In genomic region chr7:45598960-45599879, GRCm38 (mm10) we compare ENCODE assay signal across 17 mouse cellular contexts. TPM values are rescaled to one million over a fixed set of nuclear protein-coding genes. Genes with fewer than 3 reads are reported as not detected.
DNase-seq lines count a peak whose midpoint lies in the region; ATAC-seq and TF ChIP-seq lines count a peak whose summit lies in the region.
"Had no signal": no experiment of that assay in that cellular context is flagged by ENCODE, and none has a peak within 500 bp of the region (broad histone marks: within the 10 kb centered on the region; RNA-seq: fewer than 3 reads in every experiment).

No protein-coding gene starts in this region.

- WGBS in heart, embryonic 13.5 days, result 35% methylated on average over 18 of the region's 18 CpGs
- WGBS in intestine, embryonic 14.5 days, result 37% methylated on average over 18 of the region's 18 CpGs
- WGBS in thymus, adult 2 months, result 74% methylated on average over 17 of the region's 18 CpGs

- TF ChIP-seq EP300 in ES-Bruce4 (IDR thresholded peaks at IDR 0.05; ENCODE audit: insufficient read depth, low read depth, low read length), result peak; percentile 56; the same call in 1 of the 2 replicates

- no peak for TF ChIP-seq CTCF in ES-Bruce4 (IDR thresholded peaks at IDR 0.05; ENCODE audit: low read depth, low read length)
- TF ChIP-seq CTCF in thymus, adult 2 months (IDR thresholded peaks at IDR 0.05; ENCODE audit: borderline replicate concordance, control insufficient read depth, extremely low read depth, insufficient read depth, low read length, poor library complexity), result no peak

- TF ChIP-seq POLR2A in ES-Bruce4 (IDR thresholded peaks at IDR 0.05; ENCODE audit: insufficient read depth, low read length), result no peak
- 0 out of 2 replicates have a peak, but pooled peaks have one; percentile 16 for TF ChIP-seq POLR2A in thymus, adult 2 months (IDR thresholded peaks at IDR 0.05; ENCODE audit: control insufficient read depth, extremely low read depth, insufficient read depth, low read length, poor library complexity)

- no peak for ATAC-seq in heart, embryonic 13.5 days (ENCODE audit: extremely low read depth, insufficient number of reproducible peaks, low FRiP score, low TSS enrichment)
- peak; percentile 60 for ATAC-seq in intestine, embryonic 14.5 days (replicated peaks; ENCODE audit: low FRiP score, low TSS enrichment, low read depth)
- no peak for ATAC-seq in CD4-positive, CD25-positive, alpha-beta regulatory T cell, adult 4 months

- intact Hi-C loops in gastrocnemius, postnatal 36 days (cut with DNase I), result no loop called here

- DNase-seq in heart, adult 8-10 months (ENCODE audit: low spot score), result no peak
- no peak for DNase-seq in intestine, embryonic 14.5 days (ENCODE audit: low spot score)
- DNase-seq in thymus, adult 2 months, result peak; percentile 71
- DNase-seq in gastrocnemius, postnatal 36 days, result no peak
- DNase-seq: adrenal gland, postnatal 14 days; cerebellum, postnatal 25 days; heart, adult 2 months; kidney, adult 11 months; left cerebral cortex, postnatal 4 days; lung, postnatal 10 days had no signal

- no peak overlapping the region for H3K4me3 ChIP-seq in heart, embryonic 13.5 days
- no peak overlapping the region for H3K4me3 ChIP-seq in ES-Bruce4 (ENCODE audit: low read depth, low read length)
- no peak overlapping the region for H3K4me3 ChIP-seq in intestine, embryonic 14.5 days (ENCODE audit: low read depth, low read length)
- no peak overlapping the region for H3K4me3 ChIP-seq in thymus, adult 2 months (ENCODE audit: control insufficient read depth, insufficient read depth, low read length)
- H3K4me3 ChIP-seq: erythroblast, embryonic 14.5 days; heart, adult 2 months; layer of hippocampus, adult 2 months had no signal

- no peaks in the 10 kb centered on the region for H3K27me3 ChIP-seq in heart, embryonic 13.5 days (replicated peaks)
- no peaks in the 10 kb centered on the region for H3K27me3 ChIP-seq in ES-Bruce4 (ENCODE audit: control insufficient read depth, insufficient read depth, low read length, poor library complexity, severe bottlenecking)
- no peaks in the 10 kb centered on the region for H3K27me3 ChIP-seq in intestine, embryonic 14.5 days (replicated peaks; ENCODE audit: control insufficient read depth, insufficient read depth, low read length)
- no peaks in the 10 kb centered on the region for H3K27me3 ChIP-seq in thymus, adult 2 months (ENCODE audit: control insufficient read depth, insufficient read depth, low read length)

- H3K36me3 ChIP-seq in heart, embryonic 13.5 days, result no peaks in the 10 kb centered on the region
- H3K36me3 ChIP-seq in ES-Bruce4 (ENCODE audit: control insufficient read depth, insufficient read depth, low read length, poor library complexity, severe bottlenecking), result no peaks in the 10 kb centered on the region
- H3K36me3 ChIP-seq in intestine, embryonic 14.5 days (ENCODE audit: control insufficient read depth, insufficient read depth, low read length), result no peaks in the 10 kb centered on the region
- H3K36me3 ChIP-seq in thymus, adult 2 months (ENCODE audit: control insufficient read depth, insufficient read depth, low read length), result no peaks in the 10 kb centered on the region

- H3K9me3 ChIP-seq in heart, embryonic 13.5 days, result no peaks in the 10 kb centered on the region
- H3K9me3 ChIP-seq in ES-Bruce4 (replicated peaks; ENCODE audit: control insufficient read depth, insufficient read depth, low read length, poor library complexity, severe bottlenecking), result no peaks in the 10 kb centered on the region
- no peaks in the 10 kb centered on the region for H3K9me3 ChIP-seq in intestine, embryonic 14.5 days (ENCODE audit: control insufficient read depth, low read length)

- H3K9ac ChIP-seq in heart, embryonic 13.5 days, result no peak overlapping the region
- no peak overlapping the region for H3K9ac ChIP-seq in ES-Bruce4 (ENCODE audit: low read depth, poor library complexity, severe bottlenecking)
- no peak overlapping the region for H3K9ac ChIP-seq in intestine, embryonic 14.5 days (ENCODE audit: low read length)

- H3K4me2 ChIP-seq in heart, embryonic 13.5 days, result peak overlapping the region; percentile 39
- H3K4me2 ChIP-seq in intestine, embryonic 14.5 days (ENCODE audit: low read length), result peak overlapping the region; percentile 15; the same call in 1 of the 2 replicates
- H3K4me2 ChIP-seq: midbrain, embryonic 11.5 days had no signal

- peaks cover 13% of the 10 kb centered on the region for H3K4me1 ChIP-seq in heart, embryonic 13.5 days
- peaks cover 3% of the 10 kb centered on the region for H3K4me1 ChIP-seq in ES-Bruce4 (ENCODE audit: control insufficient read depth, insufficient read depth, low read length)
- peaks cover 8% of the 10 kb centered on the region; the same call in 1 of the 2 replicates for H3K4me1 ChIP-seq in intestine, embryonic 14.5 days (replicated peaks; ENCODE audit: control insufficient read depth, insufficient read depth, low read length)
- H3K4me1 ChIP-seq in thymus, adult 2 months (replicated peaks; ENCODE audit: control insufficient read depth, insufficient read depth, low read length), result peaks cover 43% of the 10 kb centered on the region

- H3K27ac ChIP-seq in heart, embryonic 13.5 days (replicated peaks), result no peak overlapping the region
- H3K27ac ChIP-seq in ES-Bruce4 (ENCODE audit: insufficient read depth, low read length), result peak overlapping the region; percentile 47
- H3K27ac ChIP-seq in intestine, embryonic 14.5 days (ENCODE audit: low read depth), result no peak overlapping the region
- peak overlapping the region; percentile 70 for H3K27ac ChIP-seq in thymus, adult 2 months (ENCODE audit: control insufficient read depth, insufficient read depth, low read length)
- H3K27ac ChIP-seq: heart, adult 2 months; layer of hippocampus, adult 2 months had no signal

RNA-seq across cellular contexts. Expression of gene Fgf21, which starts 16.1 kb away (rescaled TPM):
- not detected in 2 replicates for polyA plus RNA-seq in heart, embryonic 13.5 days (2015; fragmentation: Nextera tagmentation; extraction: Ambion mirVana)
- total RNA-seq in heart, adult 8-10 months (2022), result not detected
- polyA plus RNA-seq in ES-Bruce4 (2011; ENCODE audit: insufficient read depth, insufficient read length, low read depth, missing spikeins), result 0.94 and 1.7 TPM in 2 replicates
- polyA plus RNA-seq in intestine, embryonic 14.5 days (2014; fragmentation: Nextera tagmentation; extraction: Ambion mirVana), result 0.19 and 0.58 TPM in 2 replicates
- 18.9 and 19.2 TPM in 2 replicates for polyA plus RNA-seq in thymus, adult 2 months (2012; rRNA removed)
- total RNA-seq in gastrocnemius, postnatal 36 days (2021), result not detected
- polyA plus RNA-seq in CD4-positive, CD25-positive, alpha-beta regulatory T cell, adult 4 months (2017; shearing (Covaris generic)), result not detected
- total RNA-seq: heart, adult 2 months; layer of hippocampus, adult 2 months; left cerebral cortex, postnatal 4 days had no signal
- polyA plus RNA-seq: erythroblast, embryonic 14.5 days; heart, adult 2 months; midbrain, embryonic 11.5 days; neural tube, embryonic 11.5 days had no signal

RNA-seq across cellular contexts. Expression of gene Fut1, which starts 17.9 kb away (rescaled TPM):
- polyA plus RNA-seq in heart, embryonic 13.5 days (2015; fragmentation: Nextera tagmentation; extraction: Ambion mirVana), result not detected in 2 replicates
- not detected for total RNA-seq in heart, adult 8-10 months (2022)
- 3.0 and 3.9 TPM in 2 replicates for polyA plus RNA-seq in ES-Bruce4 (2011; ENCODE audit: insufficient read depth, insufficient read length, low read depth, missing spikeins)
- 0.65 and 0.70 TPM in 2 replicates for polyA plus RNA-seq in intestine, embryonic 14.5 days (2014; fragmentation: Nextera tagmentation; extraction: Ambion mirVana)
- 4.7 and 5.9 TPM in 2 replicates for polyA plus RNA-seq in thymus, adult 2 months (2012; rRNA removed)
- not detected for total RNA-seq in gastrocnemius, postnatal 36 days (2021)
- polyA plus RNA-seq in CD4-positive, CD25-positive, alpha-beta regulatory T cell, adult 4 months (2017; shearing (Covaris generic)), result not detected
- total RNA-seq: heart, adult 2 months; layer of hippocampus, adult 2 months had no signal
- polyA plus RNA-seq: erythroblast, embryonic 14.5 days; midbrain, embryonic 11.5 days; neural tube, embryonic 11.5 days had no signal

RNA-seq across cellular contexts. Expression of gene Izumo1, which starts 22.4 kb away (rescaled TPM):
- polyA plus RNA-seq in heart, embryonic 13.5 days (2015; fragmentation: Nextera tagmentation; extraction: Ambion mirVana), result 0.11 and 0.19 TPM in 2 replicates
- under 1 TPM; 0.20 to 0.53 (median 0.35) TPM for total RNA-seq in heart, adult 8-10 months (2022)
- 4.6 and 5.8 TPM in 2 replicates for polyA plus RNA-seq in ES-Bruce4 (2011; ENCODE audit: insufficient read depth, insufficient read length, low read depth, missing spikeins)
- 0.13 and 0.27 TPM in 2 replicates for polyA plus RNA-seq in intestine, embryonic 14.5 days (2014; fragmentation: Nextera tagmentation; extraction: Ambion mirVana)
- polyA plus RNA-seq in thymus, adult 2 months (2012; rRNA removed), result 0.45 and 0.75 TPM in 2 replicates
- total RNA-seq in gastrocnemius, postnatal 36 days (2021), result not detected
- polyA plus RNA-seq in CD4-positive, CD25-positive, alpha-beta regulatory T cell, adult 4 months (2017; shearing (Covaris generic)), result not detected
- total RNA-seq: layer of hippocampus, adult 2 months had no signal
- polyA plus RNA-seq: erythroblast, embryonic 14.5 days; neural tube, embryonic 11.5 days had no signal

RNA-seq across cellular contexts. Expression of gene Rasip1, which starts 28.1 kb away (rescaled TPM):
- 17.1 and 18.9 TPM in 2 replicates for polyA plus RNA-seq in heart, embryonic 13.5 days (2015; fragmentation: Nextera tagmentation; extraction: Ambion mirVana)
- total RNA-seq in heart, adult 8-10 months (2022), result 10 to 100 TPM; 17.8 to 27.2 (median 26.2) TPM
- polyA plus RNA-seq in ES-Bruce4 (2011; ENCODE audit: insufficient read depth, insufficient read length, low read depth, missing spikeins), result 2.5 and 3.0 TPM in 2 replicates
- 7.7 and 9.1 TPM in 2 replicates for polyA plus RNA-seq in intestine, embryonic 14.5 days (2014; fragmentation: Nextera tagmentation; extraction: Ambion mirVana)
- polyA plus RNA-seq in thymus, adult 2 months (2012; rRNA removed), result 6.3 and 8.6 TPM in 2 replicates
- total RNA-seq in gastrocnemius, postnatal 36 days (2021), result 1 to 10 TPM; 6.9 to 7.0 TPM
- polyA plus RNA-seq in CD4-positive, CD25-positive, alpha-beta regulatory T cell, adult 4 months (2017; shearing (Covaris generic)), result under 1 TPM in 1 of 2 experiments, not detected in 1; 0.20 TPM

RNA-seq across cellular contexts. Expression of gene Bcat2, which starts 29.3 kb away (rescaled TPM):
- polyA plus RNA-seq in heart, embryonic 13.5 days (2015; fragmentation: Nextera tagmentation; extraction: Ambion mirVana), result 65.4 and 66.3 TPM in 2 replicates
- total RNA-seq in heart, adult 8-10 months (2022), result 100 to 1,000 TPM; 295 to 316 (median 308) TPM
- 104 and 144 TPM in 2 replicates for polyA plus RNA-seq in ES-Bruce4 (2011; ENCODE audit: insufficient read depth, insufficient read length, low read depth, missing spikeins)
- polyA plus RNA-seq in intestine, embryonic 14.5 days (2014; fragmentation: Nextera tagmentation; extraction: Ambion mirVana), result 56.7 and 60.1 TPM in 2 replicates
- polyA plus RNA-seq in thymus, adult 2 months (2012; rRNA removed), result 140 and 173 TPM in 2 replicates
- total RNA-seq in gastrocnemius, postnatal 36 days (2021), result 10 to 100 TPM; 55.7 to 86.8 TPM
- 10 to 100 TPM; 46.4 to 77.9 TPM for polyA plus RNA-seq in CD4-positive, CD25-positive, alpha-beta regulatory T cell, adult 4 months (2017; shearing (Covaris generic))

Comparison
In these comparisons a context has a peak if more than half of its experiments do, and no peak if none do; other contexts are left out.
1. H3K27ac ChIP-seq: peak in ES-Bruce4 (single experiment) and thymus, adult 2 months (single experiment); none in heart, embryonic 13.5 days (single experiment) and intestine, embryonic 14.5 days (single experiment).